Mouse (Mus musculus) spleen, postnatal 4 days (tissue): ENCODE data around the gene Amn1.

Experiments used
- DNase-seq, 2 experiments: peaks; one replicate each; pipeline ENCODE4 v3.0.0; 2022; ENCODE audit warnings: low spot score in 2 of 2

Amn1 gene

GRCm38 (mm10) chr6:149116992-149117391, 71.5 kb downstream of the Amn1 start:
- no peak for DNase-seq

GRCm38 (mm10) chr6:149108909-149109308, 79.6 kb downstream of the Amn1 start:
- DNase-seq, result no peak

- no peak for DNase-seq
These were observed 80.9 kb downstream of the Amn1 start for GRCm38 (mm10) chr6:149107615-149108014.
